Mouse (Mus musculus): ENCODE results near the gene Ift88.

The Ift88 gene

GRCm38 (mm10) chr14:57423432-57424211 lies at the start of gene Ift88:
TSS of gene Ift88 (plus strand) at chr14:57424062.
- DNase-seq, result peak; percentile 95 to 97

- DNase-seq, result no peak
These were observed 48.7 kb upstream of the Ift88 start for GRCm38 (mm10) chr14:57375205-57375604.

- no peak for DNase-seq
These were observed 47.8 kb upstream of the Ift88 start for GRCm38 (mm10) chr14:57376016-57376415.

DNA sequence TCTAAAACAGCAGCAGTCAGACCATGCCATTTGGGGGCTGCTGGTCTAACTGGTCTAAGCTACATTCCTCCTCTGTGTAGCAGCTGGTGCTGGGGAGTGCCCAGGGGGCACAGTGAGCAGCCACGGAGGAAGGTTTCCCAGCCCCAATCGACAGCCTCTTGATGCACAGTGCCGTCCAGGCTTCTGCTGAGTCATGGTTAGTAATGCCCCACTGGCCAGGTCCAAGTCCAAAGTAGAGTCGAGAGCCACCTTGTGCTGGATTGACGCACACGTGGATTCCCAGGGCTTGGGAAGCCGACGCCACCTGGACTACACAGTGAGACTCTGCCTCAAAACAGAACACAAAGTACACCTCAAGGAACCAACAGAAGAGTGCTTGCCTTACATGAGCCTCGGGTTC lies 46.9 kb upstream of the Ift88 start:
- no peak for DNase-seq

GRCm38 (mm10) chr14:57377531-57377930 lies 46.3 kb upstream of the Ift88 start:
- no peak for DNase-seq

DNA sequence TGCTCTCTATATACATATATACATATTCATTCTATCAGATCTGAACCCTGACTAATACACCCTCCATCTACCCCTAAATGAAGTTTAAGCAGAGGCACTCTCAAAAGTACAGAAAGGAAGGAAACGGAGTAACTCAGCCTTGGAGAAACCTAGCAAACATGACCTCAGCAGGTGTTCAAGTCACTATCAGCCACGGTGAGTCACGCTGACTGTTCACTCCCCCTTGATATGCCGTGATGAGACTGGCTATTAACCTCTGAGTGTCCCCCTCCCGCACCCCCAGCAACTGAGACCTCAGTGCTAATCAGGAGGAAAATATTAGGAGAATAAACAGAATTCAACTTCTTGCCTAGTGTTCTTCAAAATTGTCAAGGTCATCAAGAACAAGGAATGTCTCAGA lies 38.2 kb upstream of the Ift88 start:
- DNase-seq, result no peak

DNA sequence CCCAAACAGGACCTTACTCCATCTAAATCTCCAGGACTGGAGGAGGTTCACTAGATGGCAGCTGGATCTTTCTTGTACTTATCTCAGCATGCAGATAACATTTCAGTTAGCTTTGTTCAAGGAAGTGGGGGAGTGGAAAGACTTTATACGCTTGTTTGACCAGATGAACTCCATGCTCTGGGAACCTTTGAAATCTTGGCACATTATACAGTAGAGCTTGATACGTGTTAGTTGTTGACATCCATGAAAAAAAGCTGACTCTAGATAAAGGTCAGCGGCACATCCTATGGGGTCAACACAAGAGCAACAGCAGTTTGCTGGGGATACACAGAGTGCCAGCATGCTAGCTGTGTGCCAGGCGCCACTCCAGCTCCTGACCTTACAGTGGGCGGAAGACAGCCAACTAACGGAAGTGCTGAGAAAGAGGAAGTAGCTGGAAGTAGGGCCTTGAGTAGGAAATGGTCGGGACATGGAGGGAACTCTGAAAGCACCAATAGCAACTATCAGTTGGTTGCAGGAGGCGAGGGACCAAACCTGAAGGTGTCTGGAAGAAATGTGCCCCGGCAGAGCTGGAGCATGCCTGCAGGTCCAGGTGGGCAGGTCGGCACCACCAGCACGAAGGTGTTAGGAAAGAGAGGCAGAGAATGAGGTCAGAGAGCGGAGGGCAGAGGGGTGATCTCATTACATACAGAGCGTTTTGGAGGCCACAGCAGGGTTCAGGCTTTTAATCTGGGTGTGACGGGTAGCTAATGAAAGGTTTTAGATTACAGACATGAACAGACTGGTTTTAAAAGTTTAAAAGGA lies 36.9 kb upstream of the Ift88 start:
- peak in 1 of 2 experiments; percentile 23 for DNase-seq

DNA sequence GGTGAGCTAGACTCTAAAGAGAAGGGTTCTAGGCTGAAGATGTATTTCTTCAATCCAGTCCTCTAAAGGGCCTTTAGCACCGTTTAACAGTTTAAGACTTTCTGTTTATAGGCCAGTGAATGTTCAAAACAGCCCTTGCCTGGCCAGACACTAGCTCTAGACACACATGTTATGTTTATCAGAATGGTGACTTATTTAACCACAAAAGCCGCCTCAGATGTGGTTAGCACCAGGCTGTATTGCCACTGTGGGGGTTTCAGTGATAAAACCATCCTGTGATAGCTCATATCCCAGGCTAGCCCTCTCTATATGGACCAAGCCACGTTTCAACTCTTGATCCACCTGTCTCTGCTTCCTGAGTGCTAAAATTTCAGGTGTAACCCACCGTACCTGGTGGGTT lies 32.2 kb upstream of the Ift88 start:
- DNase-seq, result no peak

DNA sequence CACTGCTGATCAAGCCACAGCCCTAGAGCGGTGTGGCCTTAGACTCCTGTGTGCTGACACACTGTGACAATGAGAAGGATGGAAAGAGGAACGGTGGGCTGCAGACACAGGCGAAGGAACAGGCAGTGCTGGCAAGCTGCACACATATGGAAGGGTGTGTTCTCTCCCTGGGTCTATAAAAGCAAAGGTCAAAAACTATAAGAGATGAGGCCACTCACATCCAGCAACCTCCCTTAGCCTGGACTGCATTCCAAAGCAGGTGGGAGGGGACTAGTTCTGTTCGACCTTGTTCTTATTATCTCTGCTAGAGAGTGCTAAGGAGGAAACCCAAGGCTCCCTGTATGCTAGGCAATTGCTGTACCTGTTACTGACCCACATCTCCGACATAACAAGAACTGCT lies 31.6 kb upstream of the Ift88 start:
- no peak for DNase-seq

- DNase-seq, result no peak
These were observed 28.4 kb upstream of the Ift88 start for GRCm38 (mm10) chr14:57395470-57395869.

GRCm38 (mm10) chr14:57397221-57397620 lies 26.6 kb upstream of the Ift88 start:
- DNase-seq, result no peak

DNA sequence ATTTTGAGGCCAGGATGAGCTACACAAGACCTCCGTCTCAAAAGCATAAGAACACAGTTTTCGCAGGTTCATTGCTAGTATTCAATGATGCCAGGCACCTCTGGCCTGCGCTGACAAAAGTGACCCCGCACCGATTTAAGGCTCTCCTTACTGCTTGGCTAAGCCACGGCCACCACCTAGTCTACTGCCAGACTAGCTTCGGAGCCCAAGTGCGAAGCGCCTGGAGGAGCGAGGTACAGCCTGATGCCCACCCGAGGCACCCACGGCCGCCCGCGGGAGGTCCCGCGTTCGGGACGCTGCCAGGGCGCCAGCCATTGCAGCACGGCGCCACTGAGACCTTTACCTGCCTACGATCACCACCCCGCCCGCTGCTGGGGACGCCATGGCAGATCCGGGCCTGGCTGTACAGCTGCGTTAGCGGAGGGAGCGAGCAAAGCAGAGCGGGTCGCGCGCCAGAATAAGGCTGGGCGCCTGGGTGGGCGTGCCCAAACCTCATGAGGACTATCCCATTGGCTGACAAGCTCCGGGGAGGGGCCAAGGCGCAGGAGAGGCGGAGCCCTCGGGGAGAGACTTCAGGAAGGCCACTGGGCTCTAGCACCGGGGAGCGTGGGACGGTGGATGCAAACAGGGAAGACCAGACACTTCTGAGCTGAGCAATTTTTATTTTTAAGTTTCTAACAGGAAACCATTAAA lies 25.7 kb upstream of the Ift88 start, which contains the start of gene Cryl1:
Cryl1 (minus strand) TSS at position 465 of the 693 bp plus-strand sequence.
- peak; percentile 93 to 96 for DNase-seq

DNA sequence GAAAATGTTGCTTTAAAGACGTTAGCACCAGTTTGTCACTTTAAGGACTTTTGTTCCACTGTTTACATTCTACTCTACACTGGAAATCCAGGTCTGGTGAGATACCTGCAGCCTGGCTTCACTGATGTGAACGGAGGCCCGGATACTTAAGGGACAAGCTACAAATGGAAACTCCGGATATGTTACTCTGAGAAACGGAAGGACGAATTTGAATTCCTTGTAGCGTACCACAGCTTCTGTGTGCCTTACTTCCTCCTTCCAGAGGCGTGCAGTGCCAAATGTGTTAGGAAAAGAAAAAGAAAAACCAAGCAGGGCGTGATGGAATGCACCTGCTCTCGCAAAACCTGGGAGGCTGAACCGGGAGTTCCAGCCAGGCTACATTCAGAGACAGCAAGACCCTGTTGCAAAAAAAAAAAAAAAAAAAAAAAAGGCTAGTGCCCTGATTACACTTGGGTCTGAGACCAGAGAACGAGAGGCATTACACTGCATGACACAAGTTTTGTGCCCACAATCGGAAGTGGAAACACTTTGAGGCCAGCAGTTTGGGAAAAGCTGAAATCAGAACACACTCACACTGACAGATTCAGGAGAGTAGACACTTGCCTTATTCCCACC lies 24.9 kb upstream of the Ift88 start:
- peak in 1 of 2 experiments; percentile 21 for DNase-seq

DNA sequence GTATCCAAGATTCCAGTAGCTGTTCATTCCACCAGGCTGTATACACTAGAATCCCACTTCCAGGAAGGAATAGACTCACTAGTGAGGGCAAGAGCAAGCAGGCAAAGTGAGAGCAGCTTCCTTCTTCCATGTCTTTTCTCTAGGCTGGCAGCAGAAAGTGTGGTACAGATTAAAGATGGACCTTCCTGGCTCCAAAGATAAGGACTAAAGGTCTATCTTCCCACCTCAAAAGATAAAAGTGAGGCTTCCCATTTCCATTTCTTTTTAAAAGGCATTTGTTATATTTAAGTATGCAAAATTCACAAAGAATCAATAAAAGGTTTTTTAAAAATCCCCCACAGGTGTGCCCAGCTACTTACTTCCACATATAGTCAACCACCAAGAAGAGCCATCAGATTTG lies 21.0 kb upstream of the Ift88 start:
- no peak for DNase-seq

GRCm38 (mm10) chr14:57407039-57407987 lies 16.5 kb upstream of the Ift88 start:
- peak in 1 of 2 experiments; percentile 23 for DNase-seq

- no peak for DNase-seq
These were observed 15.8 kb upstream of the Ift88 start for GRCm38 (mm10) chr14:57408100-57408499.

DNA sequence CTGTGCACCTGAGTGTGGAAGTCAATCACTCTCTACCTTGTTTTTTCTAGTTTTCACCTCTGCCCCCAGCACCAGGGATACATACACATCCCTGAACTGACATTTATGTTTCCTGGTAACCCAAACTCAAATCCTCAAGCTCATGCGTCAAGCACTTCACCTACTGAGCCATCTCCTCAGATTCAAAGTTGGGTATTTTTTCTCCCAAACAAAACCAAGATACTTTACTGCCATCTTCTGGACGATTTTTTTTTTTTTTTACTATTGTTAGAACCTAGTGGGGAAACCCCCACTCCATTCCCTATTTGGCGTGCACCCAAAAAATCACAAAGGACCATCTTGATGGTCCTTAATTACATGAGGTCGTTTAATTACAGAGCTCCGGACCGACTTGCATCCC lies 14.8 kb upstream of the Ift88 start:
- no peak for DNase-seq

- DNase-seq, result no peak
These were observed 11.7 kb upstream of the Ift88 start for GRCm38 (mm10) chr14:57412166-57412565.

DNA sequence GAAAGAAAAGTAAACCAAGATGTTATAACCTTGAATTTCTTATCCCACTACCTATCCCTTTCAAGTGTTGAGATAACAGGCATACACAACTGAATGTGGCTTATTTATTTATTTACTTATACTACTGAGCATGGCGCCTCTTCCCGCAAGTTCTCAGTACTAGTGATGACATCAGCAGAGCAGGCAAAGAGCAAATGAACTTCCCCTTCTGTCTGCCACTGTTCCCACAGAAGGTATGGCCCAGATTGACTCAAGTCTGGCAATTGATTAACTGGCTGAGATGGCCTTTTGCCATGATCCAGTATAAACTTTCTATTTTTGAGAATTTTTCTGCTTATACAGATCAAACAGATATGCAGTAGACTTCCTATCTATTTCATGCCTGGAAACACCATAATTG lies 6.7 kb upstream of the Ift88 start:
- DNase-seq, result no peak

DNA sequence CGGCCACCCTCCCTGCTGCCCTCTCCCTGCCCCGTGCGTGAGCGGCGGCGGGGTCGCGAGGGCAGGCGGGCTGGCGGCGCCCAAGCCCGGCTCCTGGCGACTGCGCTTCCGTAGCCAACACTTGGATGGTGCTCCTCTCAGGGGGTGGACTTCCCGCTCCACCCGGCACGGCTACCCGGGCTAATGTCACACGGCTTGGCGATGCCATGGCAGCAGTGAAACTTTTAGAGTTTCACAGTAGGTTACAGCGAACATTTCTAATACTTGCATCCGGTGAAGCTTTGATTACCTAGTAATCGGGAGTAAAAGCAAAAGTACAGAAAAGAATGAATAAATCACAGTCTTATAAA lies 325 bp downstream of the Ift88 start:
- DNase-seq, result no peak

DNA sequence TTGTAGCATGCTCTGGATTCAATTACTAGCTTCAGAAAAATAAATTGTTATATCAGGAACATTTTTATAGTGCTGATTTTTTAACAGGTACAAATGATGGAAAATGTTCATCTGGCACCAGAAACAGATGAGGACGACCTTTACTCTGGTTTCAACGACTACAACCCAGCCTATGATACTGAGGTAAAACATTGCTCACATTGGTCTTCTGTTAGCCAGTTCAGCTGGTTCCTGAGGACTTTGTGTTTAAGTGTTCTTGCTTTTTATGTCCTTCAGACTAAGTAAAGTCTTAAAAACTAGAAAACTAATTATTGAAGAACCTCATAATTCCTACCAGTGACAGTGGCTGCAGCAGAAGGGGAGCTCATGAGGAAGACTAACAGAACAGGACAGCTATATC lies 6.6 kb downstream of the Ift88 start:
- DNase-seq, result no peak

- DNase-seq, result no peak
These were observed 28.7 kb downstream of the Ift88 start for GRCm38 (mm10) chr14:57452516-57452915.
